ENCODE assay signal across 7 mouse cellular contexts in the genomic region with DNA sequence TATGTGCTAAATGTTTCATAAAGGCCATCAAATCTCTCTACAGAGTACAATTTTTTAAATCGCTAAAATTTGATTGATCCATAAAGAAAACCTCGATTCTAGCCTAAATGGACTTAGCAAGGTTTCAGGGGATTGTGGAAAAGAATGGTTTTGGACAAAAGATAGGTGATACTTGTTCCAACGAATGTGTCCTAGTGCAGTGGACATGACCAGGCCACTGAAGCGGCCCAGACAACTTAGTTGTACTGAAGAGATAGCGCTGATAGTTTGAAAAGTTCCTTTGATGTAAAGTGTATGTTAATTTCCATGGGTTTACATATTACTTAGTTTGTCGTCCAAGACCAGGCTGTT. TPM values are rescaled to one million over a fixed set of nuclear protein-coding genes. Genes with fewer than 3 reads are reported as not detected.
DNase-seq lines count a peak whose midpoint lies in the region; ATAC-seq and TF ChIP-seq lines count a peak whose summit lies in the region.

No protein-coding gene starts in this region.

- H3K4me2 ChIP-seq in lung, postnatal 0 days (replicated peaks; ENCODE audit: low read depth, low read length) = peak overlapping the region; percentile 63
- H3K4me2 ChIP-seq in limb, embryonic 12.5 days = peak overlapping the region; percentile 86
- peak overlapping the region; percentile 50 for H3K4me2 ChIP-seq in stomach, embryonic 14.5 days (replicated peaks; ENCODE audit: low read depth, low read length)

- no peaks in the 10 kb centered on the region for H3K9me3 ChIP-seq in lung, postnatal 0 days (ENCODE audit: low read length)
- no peaks in the 10 kb centered on the region for H3K9me3 ChIP-seq in limb, embryonic 12.5 days
- no peaks in the 10 kb centered on the region for H3K9me3 ChIP-seq in stomach, embryonic 14.5 days (ENCODE audit: control insufficient read depth, low read depth, low read length)

- whole genome bisulfite sequencing in lung, postnatal 0 days = 3% methylated on average over 6 of the region's 6 CpGs
- 10% methylated on average over 6 of the region's 6 CpGs for WGBS in limb, embryonic 12.5 days
- 5% methylated on average over 6 of the region's 6 CpGs for WGBS in stomach, embryonic 14.5 days

- no peaks in the 10 kb centered on the region for H3K36me3 ChIP-seq in lung, postnatal 0 days (ENCODE audit: insufficient read depth, low read length)
- no peaks in the 10 kb centered on the region for H3K36me3 ChIP-seq in limb, embryonic 12.5 days
- H3K36me3 ChIP-seq in stomach, embryonic 14.5 days (ENCODE audit: control insufficient read depth, insufficient read depth, low read length) = peaks cover 4% of the 10 kb centered on the region; the same call in 1 of the 2 replicates

- H3K27me3 ChIP-seq in lung, postnatal 0 days (replicated peaks; ENCODE audit: insufficient read depth, low read length) = no peaks in the 10 kb centered on the region
- H3K27me3 ChIP-seq in limb, embryonic 12.5 days = no peaks in the 10 kb centered on the region
- no peaks in the 10 kb centered on the region for H3K27me3 ChIP-seq in stomach, embryonic 14.5 days (ENCODE audit: control insufficient read depth, insufficient read depth, low read length)

- no peak for ATAC-seq in lung, postnatal 0 days
- ATAC-seq in erythroblast, adult 5-6 weeks (replicated peaks; ENCODE audit: low FRiP score, poor library complexity, severe bottlenecking) = peak; percentile 6; the same call in 1 of the 2 replicates
- no peak for ATAC-seq in limb, embryonic 12.5 days (ENCODE audit: insufficient number of reproducible peaks, insufficient read depth, low FRiP score, low TSS enrichment, low read depth)
- ATAC-seq in stomach, embryonic 14.5 days (ENCODE audit: insufficient number of reproducible peaks, insufficient read depth, low FRiP score, low read depth) = no peak

- 0 out of 2 replicates have a peak, but pooled peaks cover 3% of the 10 kb centered on the region for H3K4me1 ChIP-seq in lung, postnatal 0 days (ENCODE audit: insufficient read depth, low read depth, low read length)
- peaks cover 12% of the 10 kb centered on the region for H3K4me1 ChIP-seq in limb, embryonic 12.5 days (replicated peaks)
- H3K4me1 ChIP-seq in stomach, embryonic 14.5 days (ENCODE audit: control insufficient read depth, insufficient read depth, low read length) = no peaks in the 10 kb centered on the region

- TF ChIP-seq EP300 in lung, postnatal 0 days (IDR thresholded peaks at IDR 0.05) = no peak

- no peak for DNase-seq in lung, postnatal 0 days (ENCODE audit: low spot score)
- DNase-seq in lung, postnatal 14 days = no peak
- DNase-seq in embryo, embryonic 9.5 days (ENCODE audit: extremely low spot score) = no peak
- DNase-seq in cerebellum, adult 9-10 months = no peak

- H3K27ac ChIP-seq in lung, postnatal 0 days (ENCODE audit: low read length) = peak overlapping the region; percentile 88
- peak overlapping the region; percentile 76; the same call in 1 of the 2 replicates for H3K27ac ChIP-seq in limb, embryonic 12.5 days
- peak overlapping the region; percentile 82; the same call in 1 of the 2 replicates for H3K27ac ChIP-seq in stomach, embryonic 14.5 days (ENCODE audit: low read length)

- peak overlapping the region; percentile 99 for H3K4me3 ChIP-seq in lung, postnatal 0 days (ENCODE audit: low read depth, low read length)
- H3K4me3 ChIP-seq in limb, embryonic 12.5 days (replicated peaks) = peak overlapping the region; percentile 94
- H3K4me3 ChIP-seq in stomach, embryonic 14.5 days (ENCODE audit: low read depth, low read length) = peak overlapping the region; percentile 96

- peak overlapping the region; percentile 48 for H3K9ac ChIP-seq in lung, postnatal 0 days (replicated peaks; ENCODE audit: low read depth)
- H3K9ac ChIP-seq in limb, embryonic 12.5 days (replicated peaks) = peak overlapping the region; percentile 69
- H3K9ac ChIP-seq in stomach, embryonic 14.5 days (replicated peaks; ENCODE audit: low read depth, low read length) = peak overlapping the region; percentile 63

- no peak for TF ChIP-seq CTCF in lung, postnatal 0 days (IDR thresholded peaks at IDR 0.05)

RNA-seq across cellular contexts. Expression of a gene that starts 0.7 kb away (rescaled TPM):
- polyA plus RNA-seq in lung, postnatal 0 days (2015; fragmentation: Nextera tagmentation; extraction: Ambion mirVana) = 8.9 and 12.5 TPM in 2 replicates
- 5.9 and 8.5 TPM in 2 replicates for total RNA-seq in erythroblast, adult 5-6 weeks (2015; ENCODE audit: low replicate concordance)
- 9.4 and 10.7 TPM in 2 replicates for total RNA-seq in erythroblast, adult 5-6 weeks (2017; ENCODE audit: low replicate concordance)
- 18.1 and 21.8 TPM in 2 replicates for polyA plus RNA-seq in limb, embryonic 12.5 days (2016; fragmentation: Nextera tagmentation; extraction: Ambion mirVana)
- polyA plus RNA-seq in stomach, embryonic 14.5 days (2014; fragmentation: Nextera tagmentation; extraction: Ambion mirVana) = 24.0 and 29.0 TPM in 2 replicates

RNA-seq across cellular contexts. Expression of a gene that starts 0.9 kb away (rescaled TPM):
- polyA plus RNA-seq in lung, postnatal 0 days (2015; fragmentation: Nextera tagmentation; extraction: Ambion mirVana) = 21.0 and 21.3 TPM in 2 replicates
- 28.1 and 35.1 TPM in 2 replicates for total RNA-seq in erythroblast, adult 5-6 weeks (2015; ENCODE audit: low replicate concordance)
- total RNA-seq in erythroblast, adult 5-6 weeks (2017; ENCODE audit: low replicate concordance) = 23.5 and 30.0 TPM in 2 replicates
- 28.0 and 29.7 TPM in 2 replicates for polyA plus RNA-seq in limb, embryonic 12.5 days (2016; fragmentation: Nextera tagmentation; extraction: Ambion mirVana)
- 32.4 and 35.1 TPM in 2 replicates for polyA plus RNA-seq in stomach, embryonic 14.5 days (2014; fragmentation: Nextera tagmentation; extraction: Ambion mirVana)
